Mouse (Mus musculus) layer of hippocampus, adult 9-10 months (tissue): ENCODE results near the gene Lsm14b.
A peak's percentile ranks its signal among the peaks of the same experiment; 100 is the strongest.

ENCODE experiments used
- DNase-seq: peaks from one replicate; pipeline ENCODE4 v3.0.0; 2022; ENCODE audit warnings: low spot score

Lsm14b gene

DNA sequence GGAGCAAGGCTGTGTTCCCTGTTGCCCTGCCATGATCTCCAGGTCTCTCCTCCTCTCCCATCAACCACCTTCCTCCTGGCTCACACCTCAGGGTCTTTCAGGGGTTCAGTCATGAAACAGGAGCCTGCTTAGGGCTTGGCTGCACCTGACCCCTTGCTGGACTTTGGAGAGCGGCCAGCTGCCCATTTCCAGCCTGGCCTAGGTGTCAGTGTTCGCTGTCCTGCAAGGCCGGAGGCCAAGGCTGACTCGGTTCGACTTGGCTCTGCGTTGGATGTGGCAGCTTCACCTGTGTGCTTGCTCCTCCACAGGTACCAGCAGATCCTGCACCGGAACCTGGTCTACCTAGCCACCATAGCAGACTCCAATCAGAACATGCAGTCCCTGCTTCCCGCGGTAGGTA is 28.2 kb downstream of the Lsm14b start:
- no peak for DNase-seq

DNA sequence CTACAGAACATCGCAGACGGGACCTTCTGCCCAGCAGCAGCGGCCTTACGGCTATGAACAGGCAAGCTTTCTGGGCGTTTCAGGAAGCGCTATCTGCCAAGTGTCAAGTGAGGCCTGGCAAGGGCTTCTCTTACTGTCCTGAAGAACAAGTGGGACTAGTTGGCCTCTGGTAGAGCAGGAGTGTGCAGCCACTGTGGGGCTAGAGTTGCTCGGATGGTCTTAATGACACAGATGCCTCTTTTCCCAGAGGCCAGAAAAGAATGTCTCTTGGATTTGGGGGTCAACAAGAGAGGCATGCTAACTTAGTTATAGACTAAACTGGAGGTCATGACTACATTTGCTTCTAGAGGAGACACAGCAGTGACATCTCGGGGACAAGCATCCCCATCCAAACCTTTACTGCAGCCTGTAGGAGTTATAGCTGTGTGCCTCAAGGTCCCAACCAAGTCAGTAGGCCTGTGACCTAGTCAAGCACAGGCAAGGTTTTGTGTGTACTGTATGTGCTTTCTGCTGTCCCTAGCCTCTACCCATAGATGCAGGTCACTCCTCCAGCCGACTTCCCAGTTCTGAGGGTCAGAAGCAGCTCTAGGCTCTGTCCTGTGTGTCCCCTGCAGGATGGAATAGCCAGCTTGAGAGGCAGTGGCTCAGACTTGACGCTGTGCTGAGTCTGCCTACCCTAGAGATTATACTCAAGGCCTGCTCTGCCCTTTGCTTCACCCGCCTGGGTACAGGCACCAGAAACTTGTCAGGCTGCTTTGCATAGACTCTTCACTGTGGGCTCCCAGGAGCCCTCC is 38.7 kb downstream of the Lsm14b start:
- no peak for DNase-seq

DNA sequence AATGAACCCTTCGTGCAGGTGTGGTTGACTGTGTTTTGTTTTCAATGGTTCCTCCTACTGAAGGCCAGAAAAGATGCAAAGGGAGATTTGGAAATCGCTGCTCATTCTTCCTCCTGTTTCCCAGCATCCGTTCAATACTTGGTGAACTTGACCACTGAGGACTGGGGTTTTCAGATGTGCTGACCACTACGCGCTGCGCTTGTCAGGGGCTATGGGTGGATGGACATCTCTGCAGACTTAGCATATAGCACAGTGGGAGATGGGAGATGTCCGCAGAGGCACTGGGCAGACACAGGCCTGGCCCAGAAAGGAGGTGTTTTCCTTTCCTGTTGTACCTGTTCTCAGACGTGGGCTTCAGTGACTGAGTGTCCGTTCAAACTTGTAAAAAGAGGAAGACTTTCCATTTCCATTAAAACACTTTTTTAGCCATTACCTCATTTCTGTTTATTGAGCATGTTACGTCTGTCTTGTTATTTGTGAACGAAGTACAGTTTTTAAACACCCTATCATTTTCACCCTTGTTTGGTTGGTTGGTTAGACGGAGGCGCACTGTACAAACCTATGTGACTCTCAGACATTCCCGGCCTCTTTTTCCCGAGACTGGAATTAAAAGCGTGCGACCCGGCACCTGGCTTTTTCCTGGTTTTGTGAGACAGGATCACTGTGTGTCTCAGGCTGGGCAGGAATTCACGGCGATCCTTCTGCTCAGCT is 45.1 kb downstream of the Lsm14b start:
- DNase-seq: no peak

DNA sequence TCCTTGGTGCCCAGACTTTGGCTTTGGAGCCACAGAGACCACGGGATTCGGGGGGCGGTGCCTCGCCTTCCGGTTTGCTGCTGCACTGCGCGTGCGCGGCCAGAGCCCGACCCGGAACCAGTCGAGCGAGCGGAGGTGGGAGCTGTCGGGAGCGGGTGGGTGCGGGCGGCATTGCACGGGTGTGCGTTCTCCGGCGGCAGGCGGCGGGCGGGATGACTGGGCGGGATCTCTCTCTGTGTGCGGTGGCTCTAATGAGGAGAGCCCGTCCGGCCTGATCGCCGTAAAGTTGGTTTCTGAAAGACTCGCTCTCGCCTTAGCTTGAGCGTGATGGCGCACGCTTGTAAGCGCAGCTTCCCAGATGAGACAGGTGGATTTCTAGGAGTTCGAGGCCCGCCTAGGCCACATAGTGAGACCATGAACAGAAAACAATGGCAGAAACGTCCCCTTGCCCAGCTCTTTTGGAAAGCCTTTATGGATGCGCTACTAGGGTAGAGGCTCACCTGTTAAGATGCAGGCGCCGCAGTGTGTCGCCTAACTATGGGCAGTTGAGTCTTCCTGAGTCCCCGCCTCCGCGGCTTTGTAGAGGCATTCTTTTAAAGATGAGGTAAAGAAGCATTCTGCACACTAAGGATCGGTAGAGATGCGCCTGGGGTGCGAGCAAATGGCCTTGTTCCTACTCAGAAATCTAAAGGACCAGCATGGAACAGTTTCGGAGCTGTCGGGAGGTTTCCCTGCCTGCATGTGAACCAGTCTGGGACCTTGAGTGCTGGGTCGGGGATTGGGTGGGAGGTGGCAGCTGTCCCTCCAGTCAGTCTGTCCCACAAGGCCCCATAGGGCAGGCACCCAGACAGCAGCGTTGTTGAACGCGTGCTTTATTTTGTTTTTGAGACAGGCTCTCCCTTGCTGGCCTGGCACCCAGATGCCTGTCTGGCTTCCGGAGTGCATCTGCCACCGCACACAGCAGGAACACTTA is 46.0 kb downstream of the Lsm14b start, which contains the start of gene Mtg2:
Gene Mtg2 (plus strand): TSS at position 108 of the 973 bp plus-strand sequence.
- peak; percentile 87 for DNase-seq

DNA sequence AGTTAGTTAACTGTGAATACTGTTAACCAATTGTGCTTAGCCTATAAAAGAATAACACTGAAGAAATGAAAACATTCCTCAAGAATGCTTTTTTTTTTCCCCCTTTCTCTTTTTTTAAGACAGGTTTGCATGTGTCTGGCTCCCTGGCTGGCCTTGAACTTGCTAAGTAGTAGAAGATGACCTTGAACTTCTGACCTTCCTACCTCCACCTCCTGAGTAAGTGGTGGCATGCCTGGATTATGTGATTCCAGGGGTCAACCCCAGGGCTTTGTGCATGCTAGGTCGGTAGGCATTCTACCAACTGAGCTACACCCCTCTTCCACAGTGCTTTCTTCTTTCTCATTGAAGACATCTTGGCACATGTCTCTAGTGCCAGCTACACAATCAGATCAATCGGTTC is 46.9 kb downstream of the Lsm14b start:
- no peak for DNase-seq

DNA sequence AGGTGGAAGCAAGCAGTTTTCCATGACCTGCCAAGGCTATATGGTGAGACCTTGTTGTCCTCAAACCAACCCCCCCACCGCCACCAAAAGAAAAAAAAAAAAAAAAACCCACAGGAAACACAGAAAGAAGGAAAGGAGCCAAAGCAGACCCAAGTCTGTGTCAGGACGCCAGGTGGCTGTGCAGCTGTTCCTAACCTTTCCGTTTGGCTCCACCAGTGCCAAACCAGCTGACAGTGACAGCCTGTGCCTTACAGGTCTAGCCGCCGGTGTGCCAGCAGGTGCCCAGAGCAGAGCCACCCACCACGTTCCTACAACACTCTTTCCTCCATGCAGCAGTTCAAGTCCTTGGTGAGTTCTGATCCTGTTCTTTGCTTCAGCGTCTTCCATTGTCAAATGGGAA is 48.1 kb downstream of the Lsm14b start:
- DNase-seq: no peak

DNA sequence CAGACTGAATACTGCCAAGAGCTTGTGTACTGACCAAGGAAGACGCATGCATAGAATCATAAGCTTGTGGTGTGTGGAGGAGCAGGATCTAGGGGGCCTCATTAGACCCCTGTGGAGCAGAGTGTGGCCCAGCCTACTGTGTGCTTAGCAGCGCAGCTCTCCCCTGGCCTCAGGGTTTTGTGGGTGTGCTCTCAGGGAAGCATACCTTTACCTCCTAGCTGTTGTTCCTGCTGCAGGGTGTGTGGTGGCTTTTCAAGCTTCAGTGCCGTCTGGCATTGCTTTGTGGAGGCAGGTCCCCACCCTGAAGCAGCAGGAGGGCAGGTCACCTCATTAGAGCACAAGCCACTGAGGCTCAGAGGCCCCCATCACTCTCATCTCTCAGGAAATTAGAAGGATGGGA is 52.8 kb downstream of the Lsm14b start:
- DNase-seq: no peak

DNA sequence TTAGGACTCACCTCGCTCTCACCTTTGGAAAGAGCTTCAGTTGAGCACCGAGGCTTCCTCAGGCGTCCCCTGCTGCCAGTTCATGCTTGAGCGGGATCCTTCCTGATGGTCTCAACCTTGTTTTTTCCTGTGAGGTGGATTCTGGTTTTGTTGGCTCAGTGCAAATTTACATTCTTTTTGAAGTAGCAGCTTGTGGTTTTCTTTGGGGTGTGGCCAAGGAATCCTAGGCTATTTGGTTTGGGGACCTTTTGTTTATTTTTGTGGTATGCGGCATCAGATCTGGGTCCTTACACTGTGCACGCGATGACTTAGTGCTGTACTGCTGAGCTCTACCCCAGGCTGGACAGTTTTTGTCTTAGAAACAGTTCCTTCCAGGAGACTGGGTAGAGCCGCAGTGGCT is 55.9 kb downstream of the Lsm14b start:
- DNase-seq: no peak

DNA sequence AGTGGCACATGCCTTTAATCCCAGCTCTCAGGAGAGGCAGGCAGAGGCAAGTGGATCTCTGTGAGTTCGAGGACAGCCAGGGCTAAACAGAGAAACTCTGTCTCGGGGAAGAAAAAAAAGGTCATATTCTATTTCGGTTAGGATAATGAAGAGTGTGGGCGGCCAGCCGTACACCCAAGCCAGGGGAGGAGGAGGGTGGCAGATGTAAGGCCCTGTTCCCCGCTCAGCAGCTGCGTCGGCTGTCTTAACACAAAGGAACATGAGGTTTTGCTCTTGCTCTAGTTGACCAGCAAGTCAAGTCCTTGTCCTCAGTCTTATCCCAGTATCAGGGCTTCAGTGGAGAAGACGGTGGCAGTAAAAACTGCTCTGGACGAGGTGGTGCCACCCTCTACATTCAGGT is 58.3 kb downstream of the Lsm14b start:
- no peak for DNase-seq

DNA sequence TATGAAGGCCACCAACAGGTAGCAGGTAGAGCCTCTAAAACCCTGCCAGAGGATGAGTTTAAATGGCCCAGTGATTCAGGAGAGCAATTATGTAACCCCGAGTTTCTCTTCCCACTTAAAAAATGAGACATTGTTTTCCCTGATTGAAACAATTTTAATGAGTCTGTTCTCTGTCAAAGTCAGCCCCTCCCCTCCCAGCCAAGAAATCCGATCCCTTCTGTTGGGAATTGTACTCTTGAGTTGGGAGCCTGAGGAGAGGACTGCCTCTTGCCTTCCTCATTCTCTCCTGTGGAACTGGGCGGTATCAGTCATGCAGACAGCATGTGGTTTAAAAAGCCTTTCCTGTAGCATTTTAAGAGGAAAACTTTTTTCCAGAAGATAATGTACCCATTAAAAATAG is 59.8 kb downstream of the Lsm14b start:
- no peak for DNase-seq
